Mouse (Mus musculus) heart, embryonic 14.5 days (tissue): ENCODE data around the gene Tmod3. TPM values are rescaled to one million over a fixed set of nuclear protein-coding genes. Genes with fewer than 3 reads are reported as not detected.

Source experiments
- polyA plus RNA-seq: library from polyadenylated mRNA; unstranded; fragments of >200 nt; fragmentation: Nextera tagmentation; extraction: Ambion mirVana; gene quantifications from 2 replicates; pipeline ENCODE4 v1.2.1, GENCODE M21; 2014

The Tmod3 gene
- polyA plus RNA-seq, 1 experiment from 2014 or later = 75.0 TPM

Other genes with a start within 250 kb of the Tmod3 start
- gene Bcl2l10, start 211.9 kb downstream of the Tmod3 start, polyA plus RNA-seq = not detected in 2 replicates
- 52.3 and 55.6 TPM in 2 replicates for gene Mapk6, start 149.7 kb downstream of the Tmod3 start, polyA plus RNA-seq
- 23.6 and 26.0 TPM in 2 replicates for gene Leo1, start 118.1 kb downstream of the Tmod3 start, polyA plus RNA-seq
- 3.2 and 4.1 TPM in 2 replicates for gene Tmod2, start 51.7 kb upstream of the Tmod3 start, polyA plus RNA-seq
- 20.5 and 21.3 TPM in 2 replicates for gene Lysmd2, start 66.1 kb upstream of the Tmod3 start, polyA plus RNA-seq
- gene Scg3, start 124.4 kb upstream of the Tmod3 start, polyA plus RNA-seq = 0.13 and 0.41 TPM in 2 replicates
- gene Bmp5, start 215.7 kb upstream of the Tmod3 start, polyA plus RNA-seq = 8.0 and 8.4 TPM in 2 replicates